Mouse (Mus musculus): ENCODE results near the gene Cacna2d4. TPM values are rescaled to one million over a fixed set of nuclear protein-coding genes. Genes with fewer than 3 reads are reported as not detected.

Gene Cacna2d4
- total RNA-seq, 1 experiment: 0.04 TPM

DNA sequence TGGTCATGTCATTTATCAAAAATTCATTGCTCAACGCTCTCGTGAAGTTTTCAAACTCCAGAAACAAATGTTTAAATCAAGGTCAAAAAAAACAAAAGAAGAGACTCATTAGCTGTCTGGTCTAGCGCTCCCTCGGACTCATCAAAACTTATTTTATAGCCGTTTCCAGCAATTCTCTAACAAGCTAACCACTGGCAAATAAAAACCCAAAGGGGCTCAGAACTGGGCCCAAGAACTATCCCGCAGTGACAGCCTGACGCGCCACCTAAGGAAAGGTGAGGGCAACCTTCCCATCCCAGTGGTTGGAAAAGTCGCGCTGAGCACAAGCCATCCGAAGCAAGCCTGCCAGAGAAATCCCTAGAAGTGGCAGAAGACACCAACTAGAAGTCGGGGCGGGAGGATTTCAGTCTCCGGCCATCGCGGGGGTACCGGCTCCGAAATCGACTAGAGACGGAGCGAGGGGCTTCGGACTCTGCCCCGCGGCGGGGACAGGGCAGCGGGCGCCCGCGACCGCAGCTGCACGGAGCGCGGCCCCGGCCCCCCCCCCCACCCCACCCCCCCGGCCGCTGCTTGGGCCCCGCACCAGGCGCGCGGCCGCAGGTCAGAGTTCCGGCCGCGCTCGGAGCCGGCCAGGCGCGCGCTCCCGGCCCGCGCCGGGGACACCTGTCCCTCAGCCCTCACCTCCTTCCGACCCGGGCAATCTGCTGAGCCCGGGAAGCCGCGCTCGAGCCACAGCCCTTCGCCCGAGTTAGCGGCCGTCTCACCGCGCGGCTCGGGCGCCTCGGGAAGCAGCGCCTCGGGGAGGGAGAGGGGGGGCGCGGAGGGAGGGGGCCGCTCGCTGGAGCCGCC lies 151.7 kb downstream of the Cacna2d4 start:
- DNase-seq (ENCODE audit: low read depth, low spot score): peak; percentile 16
- H3K27ac ChIP-seq (ENCODE audit: insufficient read depth, low read depth, low read length, poor library complexity, severe bottlenecking): peak overlapping the region; percentile 93
- no peaks in the 10 kb centered on the region; the same call in 1 of the 2 replicates for H3K36me3 ChIP-seq (ENCODE audit: control insufficient read depth, insufficient read depth, low read length, poor library complexity, severe bottlenecking)
- peak overlapping the region; percentile 97 for H3K9ac ChIP-seq (ENCODE audit: insufficient read depth, low read depth, low read length, poor library complexity, severe bottlenecking)
- H3K4me1 ChIP-seq (ENCODE audit: control insufficient read depth in 2 of 2, insufficient read depth in 2 of 2, low read length in 2 of 2, poor library complexity in 1 of 2): peaks cover 0 to 2% of the 10 kb centered on the region in 2 experiments; a peak in 1 of 4 replicates
- no peaks in the 10 kb centered on the region for H3K9me3 ChIP-seq (ENCODE audit: control insufficient read depth, insufficient read depth, low read depth, low read length)
- peak overlapping the region; percentile 98 to 99 for H3K4me3 ChIP-seq (ENCODE audit: insufficient read depth in 1 of 2, low read depth in 1 of 2, low read length in 2 of 2, poor library complexity in 1 of 2, severe bottlenecking in 1 of 2)
- in situ Hi-C loops (cut with MboI; ENCODE audit: low sequenced_read_pairs in 2 of 2, unreplicated experiment in 2 of 2): no loop called here
- TF ChIP-seq ZC3H11A (IDR thresholded peaks at IDR 0.05; ENCODE audit: borderline replicate concordance, low read depth, low read length) (no peak), ZNF384 (IDR thresholded peaks at IDR 0.05; ENCODE audit: low read depth, low read length) (no peak), MAFK (IDR thresholded peaks at IDR 0.05; ENCODE audit: insufficient read depth, low read depth, low read length) (no peak), HCFC1 (IDR thresholded peaks at IDR 0.05; ENCODE audit: borderline replicate concordance, insufficient read depth, low read length) (no peak), CHD2 (IDR thresholded peaks at IDR 0.05; ENCODE audit: low read depth, low read length) (no peak)

DNA sequence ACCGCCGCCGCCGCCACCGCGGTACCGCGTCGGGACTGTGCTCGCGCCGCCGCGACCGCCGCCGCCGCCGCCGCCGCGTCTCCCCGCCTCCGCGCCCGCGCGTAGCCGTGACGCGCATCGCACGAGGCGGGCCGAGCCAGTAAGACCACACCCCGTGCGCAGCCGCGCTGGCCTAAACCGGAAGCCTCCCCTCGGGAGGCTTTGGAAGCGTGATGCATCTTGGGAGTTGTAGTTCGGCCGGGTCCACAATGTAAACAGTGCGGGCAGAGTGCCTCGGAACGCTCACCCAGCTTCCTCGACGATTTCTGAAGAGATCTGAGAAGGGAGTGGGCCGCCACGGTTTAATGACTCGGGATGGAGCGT lies 152.3 kb downstream of the Cacna2d4 start:
- peak; percentile 95 for DNase-seq (ENCODE audit: low read depth, low spot score)
- peak overlapping the region; percentile 98 to 99 for H3K4me3 ChIP-seq (ENCODE audit: insufficient read depth in 1 of 2, low read depth in 1 of 2, low read length in 2 of 2, poor library complexity in 1 of 2, severe bottlenecking in 1 of 2)
- H3K4me1 ChIP-seq (ENCODE audit: control insufficient read depth in 2 of 2, insufficient read depth in 2 of 2, low read length in 2 of 2, poor library complexity in 1 of 2): peaks cover 0 to 2% of the 10 kb centered on the region in 2 experiments; a peak in 1 of 4 replicates
- no peaks in the 10 kb centered on the region for H3K9me3 ChIP-seq (ENCODE audit: control insufficient read depth, insufficient read depth, low read depth, low read length)
- peak overlapping the region; percentile 93 for H3K27ac ChIP-seq (ENCODE audit: insufficient read depth, low read depth, low read length, poor library complexity, severe bottlenecking)
- no peaks in the 10 kb centered on the region; the same call in 1 of the 2 replicates for H3K36me3 ChIP-seq (ENCODE audit: control insufficient read depth, insufficient read depth, low read length, poor library complexity, severe bottlenecking)
- in situ Hi-C loops (cut with MboI; ENCODE audit: low sequenced_read_pairs in 2 of 2, unreplicated experiment in 2 of 2): no loop called here
- TF ChIP-seq ZNF384 (IDR thresholded peaks at IDR 0.05; ENCODE audit: low read depth, low read length) (no peak), HCFC1 (IDR thresholded peaks at IDR 0.05; ENCODE audit: borderline replicate concordance, insufficient read depth, low read length) (peak; percentile 96)
- peak overlapping the region; percentile 97 for H3K9ac ChIP-seq (ENCODE audit: insufficient read depth, low read depth, low read length, poor library complexity, severe bottlenecking)

DNA sequence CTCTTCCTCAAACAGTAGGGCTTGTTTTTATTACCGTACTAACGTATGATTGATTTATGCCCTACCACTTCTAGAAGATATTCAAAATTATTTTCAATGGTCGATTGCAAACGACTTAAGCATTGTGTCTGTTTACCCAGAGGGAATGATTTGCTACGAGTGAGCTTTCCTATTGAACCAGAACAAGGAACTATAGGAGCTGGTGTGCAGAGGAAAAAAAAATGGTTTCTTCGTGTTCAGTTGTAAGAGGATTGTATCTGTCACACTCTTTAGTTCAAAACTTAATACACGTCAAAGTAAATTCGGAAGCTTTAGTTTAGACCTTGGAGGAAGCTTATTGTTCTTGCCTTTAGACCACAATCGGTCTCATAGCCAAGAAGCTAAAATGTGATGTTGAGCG lies 152.8 kb downstream of the Cacna2d4 start:
- H3K27ac ChIP-seq (ENCODE audit: insufficient read depth, low read depth, low read length, poor library complexity, severe bottlenecking): no peak overlapping the region
- H3K9ac ChIP-seq (ENCODE audit: insufficient read depth, low read depth, low read length, poor library complexity, severe bottlenecking): peak overlapping the region; percentile 62; the same call in 1 of the 2 replicates
- TF ChIP-seq CHD2 (IDR thresholded peaks at IDR 0.05; ENCODE audit: low read depth, low read length) (no peak), HCFC1 (IDR thresholded peaks at IDR 0.05; ENCODE audit: borderline replicate concordance, insufficient read depth, low read length) (no peak), ZNF384 (IDR thresholded peaks at IDR 0.05; ENCODE audit: low read depth, low read length) (no peak)
- H3K36me3 ChIP-seq (ENCODE audit: control insufficient read depth, insufficient read depth, low read length, poor library complexity, severe bottlenecking): no peaks in the 10 kb centered on the region; the same call in 1 of the 2 replicates
- no peaks in the 10 kb centered on the region for H3K9me3 ChIP-seq (ENCODE audit: control insufficient read depth, insufficient read depth, low read depth, low read length)
- peak overlapping the region; percentile 58 to 72 for H3K4me3 ChIP-seq (ENCODE audit: insufficient read depth in 1 of 2, low read depth in 1 of 2, low read length in 2 of 2, poor library complexity in 1 of 2, severe bottlenecking in 1 of 2)
- in situ Hi-C loops (cut with MboI; ENCODE audit: low sequenced_read_pairs in 2 of 2, unreplicated experiment in 2 of 2): no loop called here
- peaks cover 0 to 2% of the 10 kb centered on the region in 2 experiments; a peak in 1 of 4 replicates for H3K4me1 ChIP-seq (ENCODE audit: control insufficient read depth in 2 of 2, insufficient read depth in 2 of 2, low read length in 2 of 2, poor library complexity in 1 of 2)
- no peak for DNase-seq (ENCODE audit: low read depth, low spot score)

DNA sequence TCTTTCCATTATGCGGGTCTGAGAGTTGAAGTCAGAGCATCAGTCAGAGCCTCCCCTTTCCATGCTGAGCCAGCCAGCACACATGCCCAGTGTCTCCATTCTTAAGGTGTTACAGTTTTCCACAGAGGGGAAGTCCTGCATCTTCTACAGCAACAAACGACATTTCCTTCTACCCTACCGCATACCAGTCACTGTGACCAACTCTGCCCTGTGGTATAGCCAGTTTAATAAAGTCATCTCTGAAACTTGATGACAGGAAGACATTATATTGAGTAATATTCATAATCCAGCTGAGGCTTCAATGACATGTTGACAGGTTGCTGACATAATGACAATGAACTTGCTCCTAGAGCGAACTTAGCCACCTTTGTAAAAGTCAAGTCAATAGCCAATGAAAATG lies 154.4 kb downstream of the Cacna2d4 start:
- in situ Hi-C loops (cut with MboI; ENCODE audit: low sequenced_read_pairs in 2 of 2, unreplicated experiment in 2 of 2): no loop called here
- no peaks in the 10 kb centered on the region; the same call in 1 of the 2 replicates for H3K36me3 ChIP-seq (ENCODE audit: control insufficient read depth, insufficient read depth, low read length, poor library complexity, severe bottlenecking)
- DNase-seq (ENCODE audit: low read depth, low spot score): no peak
- H3K27ac ChIP-seq (ENCODE audit: insufficient read depth, low read depth, low read length, poor library complexity, severe bottlenecking): no peak overlapping the region
- no peak overlapping the region for H3K4me3 ChIP-seq (ENCODE audit: insufficient read depth in 1 of 2, low read depth in 1 of 2, low read length in 2 of 2, poor library complexity in 1 of 2, severe bottlenecking in 1 of 2)
- TF ChIP-seq ZNF384 (IDR thresholded peaks at IDR 0.05; ENCODE audit: low read depth, low read length): no peak
- TF ChIP-seq MAFK (IDR thresholded peaks at IDR 0.05; ENCODE audit: insufficient read depth, low read depth, low read length): no peak
- H3K9ac ChIP-seq (ENCODE audit: insufficient read depth, low read depth, low read length, poor library complexity, severe bottlenecking): no peak overlapping the region
- H3K4me1 ChIP-seq (ENCODE audit: control insufficient read depth in 2 of 2, insufficient read depth in 2 of 2, low read length in 2 of 2, poor library complexity in 1 of 2): peaks cover 0 to 2% of the 10 kb centered on the region in 2 experiments; a peak in 1 of 4 replicates
- H3K9me3 ChIP-seq (ENCODE audit: control insufficient read depth, insufficient read depth, low read depth, low read length): no peaks in the 10 kb centered on the region

DNA sequence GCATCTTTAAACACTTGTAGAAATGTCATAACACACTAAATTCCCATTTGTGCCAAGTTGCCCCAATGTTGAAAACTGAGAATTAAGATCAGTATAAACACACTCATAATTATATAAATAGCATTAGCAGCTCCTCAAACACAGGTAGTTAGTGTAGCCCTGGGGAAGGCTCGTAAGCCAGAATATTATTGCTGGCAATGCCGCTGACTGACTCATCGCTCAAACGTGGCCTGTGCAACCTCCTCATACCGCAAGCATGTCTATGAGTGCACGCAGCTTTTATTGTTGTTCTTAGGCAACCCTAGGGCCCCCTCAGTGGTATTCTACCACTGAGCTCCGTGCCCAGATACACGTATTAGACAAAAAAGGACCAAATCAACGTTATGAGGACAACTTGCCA lies 156.5 kb downstream of the Cacna2d4 start:
- no peak for DNase-seq (ENCODE audit: low read depth, low spot score)
- H3K9ac ChIP-seq (ENCODE audit: insufficient read depth, low read depth, low read length, poor library complexity, severe bottlenecking): no peak overlapping the region
- in situ Hi-C loops (cut with MboI; ENCODE audit: low sequenced_read_pairs in 2 of 2, unreplicated experiment in 2 of 2): no loop called here
- no peak for TF ChIP-seq ZNF384 (IDR thresholded peaks at IDR 0.05; ENCODE audit: low read depth, low read length)
- TF ChIP-seq CHD2 (IDR thresholded peaks at IDR 0.05; ENCODE audit: low read depth, low read length): no peak
- TF ChIP-seq MAFK (IDR thresholded peaks at IDR 0.05; ENCODE audit: insufficient read depth, low read depth, low read length): no peak
- no peak for TF ChIP-seq ZC3H11A (IDR thresholded peaks at IDR 0.05; ENCODE audit: borderline replicate concordance, low read depth, low read length)
- no peak for TF ChIP-seq HCFC1 (IDR thresholded peaks at IDR 0.05; ENCODE audit: borderline replicate concordance, insufficient read depth, low read length)
- peaks cover 0 to 2% of the 10 kb centered on the region in 2 experiments; a peak in 1 of 4 replicates for H3K4me1 ChIP-seq (ENCODE audit: control insufficient read depth in 2 of 2, insufficient read depth in 2 of 2, low read length in 2 of 2, poor library complexity in 1 of 2)
- no peak overlapping the region for H3K27ac ChIP-seq (ENCODE audit: insufficient read depth, low read depth, low read length, poor library complexity, severe bottlenecking)
- H3K36me3 ChIP-seq (ENCODE audit: control insufficient read depth, insufficient read depth, low read length, poor library complexity, severe bottlenecking): peaks cover 6% of the 10 kb centered on the region
- H3K9me3 ChIP-seq (ENCODE audit: control insufficient read depth, insufficient read depth, low read depth, low read length): no peaks in the 10 kb centered on the region
- no peak overlapping the region for H3K4me3 ChIP-seq (ENCODE audit: insufficient read depth in 1 of 2, low read depth in 1 of 2, low read length in 2 of 2, poor library complexity in 1 of 2, severe bottlenecking in 1 of 2)

Measured in ES-E14 (cell line).